Mouse (Mus musculus): ENCODE data around the gene Ebf1. TPM values are rescaled to one million over a fixed set of nuclear protein-coding genes. Genes with fewer than 3 reads are reported as not detected.

The Ebf1 gene
- total and polyA plus RNA-seq, 3 experiments, result 0.04 TPM; not detected in 2

DNA sequence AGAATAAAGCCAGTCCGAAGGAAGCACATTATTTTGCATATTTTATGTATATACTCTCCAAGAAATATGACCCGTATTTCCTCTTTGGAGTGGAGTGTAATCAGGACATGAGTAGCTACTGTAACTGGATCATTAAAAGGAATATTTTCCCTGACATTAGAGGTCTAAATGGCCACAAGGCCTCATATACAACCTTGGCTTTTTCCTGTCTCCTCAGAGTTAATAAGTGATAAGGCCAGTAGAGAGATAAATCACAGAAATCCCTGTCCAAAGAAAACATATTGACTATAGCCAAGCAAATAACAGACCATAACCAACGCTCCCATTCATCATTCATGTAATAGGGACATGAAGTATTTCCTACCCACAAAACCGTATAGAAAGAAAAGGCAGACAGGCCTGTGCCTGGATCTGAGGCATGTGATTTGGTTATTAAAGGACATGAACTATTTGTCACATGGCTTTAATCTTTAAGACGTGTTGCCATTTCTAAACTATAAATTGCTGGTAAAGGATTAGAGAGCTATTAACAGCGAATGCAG lies 315.9 kb downstream of the Ebf1 start:
- no peak for DNase-seq (ENCODE audit: low read depth, low spot score)
- TF ChIP-seq BHLHE40 (IDR thresholded peaks at IDR 0.05; ENCODE audit: borderline replicate concordance, low read depth, low read length) (no peak), GATA1 (IDR thresholded peaks at IDR 0.05; ENCODE audit: low read depth, low read length) (no peak), TAL1 (IDR thresholded peaks at IDR 0.05; ENCODE audit: low read length) (no peak), MYB (IDR thresholded peaks at IDR 0.05; ENCODE audit: low read depth, low read length) (no peak), CHD1 (IDR thresholded peaks at IDR 0.05; ENCODE audit: low read depth, low read length) (no peak), UBTF (IDR thresholded peaks at IDR 0.05; ENCODE audit: borderline replicate concordance, insufficient read depth, low read depth, low read length) (no peak)
- no peaks in the 10 kb centered on the region for H3K36me3 ChIP-seq (ENCODE audit: control insufficient read depth in 1 of 2, insufficient read depth in 2 of 2, low read length in 2 of 2)

DNA sequence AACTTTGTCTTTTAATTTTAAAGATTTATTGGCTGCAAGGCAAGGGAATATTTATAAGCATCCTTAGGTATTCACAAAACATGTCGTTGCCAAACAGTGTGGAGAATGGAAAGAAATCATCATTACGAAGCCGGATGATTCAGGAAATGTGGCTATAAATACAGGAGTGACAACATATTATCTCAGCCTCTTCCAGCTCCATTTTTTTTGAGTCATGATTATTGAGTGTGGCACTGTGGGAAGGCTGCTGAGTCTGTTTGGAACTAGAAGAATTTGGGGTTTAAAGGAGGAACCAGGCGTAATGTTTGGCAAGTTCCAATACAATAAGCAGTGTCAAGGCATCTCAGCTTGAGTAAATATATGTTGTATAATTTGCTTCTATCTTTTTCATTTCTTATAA lies 326.7 kb downstream of the Ebf1 start:
- Histone ChIP-seq H3K4me1 (ENCODE audit: control insufficient read depth in 1 of 2, insufficient read depth in 2 of 2, low read length in 2 of 2) (no peaks in the 10 kb centered on the region), H3K4me3 (ENCODE audit: control insufficient read depth in 1 of 2, insufficient read depth in 1 of 2, low read depth in 2 of 2, low read length in 2 of 2) (no peak overlapping the region), H3K27me3 (ENCODE audit: control insufficient read depth in 1 of 2, insufficient read depth in 2 of 2, low read length in 2 of 2) (no peaks in the 10 kb centered on the region), H3K9me3 (replicated peaks; ENCODE audit: insufficient read depth, low read length) (no peaks in the 10 kb centered on the region), H3K9ac (ENCODE audit: control insufficient read depth, low read depth, low read length, poor library complexity, severe bottlenecking) (no peak overlapping the region), H3K79me2 (ENCODE audit: control insufficient read depth, insufficient read depth, low read length, poor library complexity) (no peaks in the 10 kb centered on the region), H3K27ac (ENCODE audit: control insufficient read depth, low read depth, low read length) (no peak overlapping the region), H3K36me3 (ENCODE audit: control insufficient read depth in 1 of 2, insufficient read depth in 2 of 2, low read length in 2 of 2) (no peaks in the 10 kb centered on the region)
- DNase-seq (ENCODE audit: low read depth, low spot score), result no peak
- TF ChIP-seq MYB (IDR thresholded peaks at IDR 0.05; ENCODE audit: low read depth, low read length), result no peak
- no peak for TF ChIP-seq RAD21 (IDR thresholded peaks at IDR 0.05; ENCODE audit: low read depth, low read length)
- no peak for TF ChIP-seq MAX (IDR thresholded peaks at IDR 0.05; ENCODE audit: low read length)
- no peak for TF ChIP-seq POLR2AphosphoS5 (IDR thresholded peaks at IDR 0.05; ENCODE audit: borderline replicate concordance, low read depth, low read length)
- TF ChIP-seq MAFK (IDR thresholded peaks at IDR 0.05; ENCODE audit: borderline replicate concordance, low read depth, low read length), result no peak
- no peak for TF ChIP-seq JUND (IDR thresholded peaks at IDR 0.05; ENCODE audit: low read depth, low read length)
- TF ChIP-seq USF2 (IDR thresholded peaks at IDR 0.05; ENCODE audit: borderline replicate concordance in 1 of 2, insufficient read depth in 1 of 2, low read depth in 1 of 2, low read length in 2 of 2), result no peak
- TF ChIP-seq ETS1 (IDR thresholded peaks at IDR 0.05; ENCODE audit: low read depth, low read length), result no peak

More for the DNA sequence above, 315.9 kb downstream of the Ebf1 start:
- Histone ChIP-seq H3K27ac (ENCODE audit: control insufficient read depth, low read depth, low read length) (no peak overlapping the region), H3K9me3 (replicated peaks; ENCODE audit: insufficient read depth, low read length) (no peaks in the 10 kb centered on the region), H3K27me3 (ENCODE audit: control insufficient read depth in 1 of 2, insufficient read depth in 2 of 2, low read length in 2 of 2) (no peaks in the 10 kb centered on the region), H3K9ac (ENCODE audit: control insufficient read depth, low read depth, low read length, poor library complexity, severe bottlenecking) (no peak overlapping the region), H3K79me2 (ENCODE audit: control insufficient read depth, insufficient read depth, low read length, poor library complexity) (no peaks in the 10 kb centered on the region), H3K4me3 (ENCODE audit: control insufficient read depth in 1 of 2, insufficient read depth in 1 of 2, low read depth in 2 of 2, low read length in 2 of 2) (no peak overlapping the region), H3K4me1 (ENCODE audit: control insufficient read depth in 1 of 2, insufficient read depth in 2 of 2, low read length in 2 of 2) (no peaks in the 10 kb centered on the region)

- H3K27me3 ChIP-seq (ENCODE audit: control insufficient read depth in 1 of 2, insufficient read depth in 2 of 2, low read length in 2 of 2), result no peaks in the 10 kb centered on the region
- no peaks in the 10 kb centered on the region for H3K36me3 ChIP-seq (ENCODE audit: control insufficient read depth in 1 of 2, insufficient read depth in 2 of 2, low read length in 2 of 2)
- H3K9me3 ChIP-seq (replicated peaks; ENCODE audit: insufficient read depth, low read length), result no peaks in the 10 kb centered on the region
- no peak overlapping the region for H3K27ac ChIP-seq (ENCODE audit: control insufficient read depth, low read depth, low read length)
- no peak for DNase-seq (ENCODE audit: low read depth, low spot score)
- no peak overlapping the region for H3K9ac ChIP-seq (ENCODE audit: control insufficient read depth, low read depth, low read length, poor library complexity, severe bottlenecking)
- H3K4me3 ChIP-seq (ENCODE audit: control insufficient read depth in 1 of 2, insufficient read depth in 1 of 2, low read depth in 2 of 2, low read length in 2 of 2), result no peak overlapping the region
- H3K79me2 ChIP-seq (ENCODE audit: control insufficient read depth, insufficient read depth, low read length, poor library complexity), result no peaks in the 10 kb centered on the region
- no peaks in the 10 kb centered on the region for H3K4me1 ChIP-seq (ENCODE audit: control insufficient read depth in 1 of 2, insufficient read depth in 2 of 2, low read length in 2 of 2)
- TF ChIP-seq GABPA (IDR thresholded peaks at IDR 0.05; ENCODE audit: low read depth, low read length), result no peak
- no peak for TF ChIP-seq E2F4 (IDR thresholded peaks at IDR 0.05; ENCODE audit: borderline replicate concordance, low read depth, low read length)
- no peak for TF ChIP-seq TBP (IDR thresholded peaks at IDR 0.05; ENCODE audit: low read depth, low read length)
- TF ChIP-seq MYB (IDR thresholded peaks at IDR 0.05; ENCODE audit: low read depth, low read length), result no peak
- no peak for TF ChIP-seq MYC (IDR thresholded peaks at IDR 0.05; ENCODE audit: low read depth, low read length)
- TF ChIP-seq EP300 (IDR thresholded peaks at IDR 0.05; ENCODE audit: low read depth in 1 of 2, low read length in 2 of 2), result no peak
- TF ChIP-seq NELFE (IDR thresholded peaks at IDR 0.05; ENCODE audit: low read depth, low read length), result no peak
- no peak for TF ChIP-seq ZC3H11A (IDR thresholded peaks at IDR 0.05; ENCODE audit: low read depth, low read length)
- no peak for TF ChIP-seq JUND (IDR thresholded peaks at IDR 0.05; ENCODE audit: low read depth, low read length)
- no peak for TF ChIP-seq MEF2A (IDR thresholded peaks at IDR 0.05; ENCODE audit: extremely low read depth, insufficient replicate concordance, low read depth, low read length, poor library complexity, severe bottlenecking)
- no peak for TF ChIP-seq KAT2A (conservative IDR thresholded peaks at IDR 0.05; ENCODE audit: low read depth, low read length)
- TF ChIP-seq ETS1 (IDR thresholded peaks at IDR 0.05; ENCODE audit: low read depth, low read length), result no peak
- no peak for TF ChIP-seq RCOR1 (IDR thresholded peaks at IDR 0.05; ENCODE audit: low read depth, low read length)
- no peak for TF ChIP-seq SIN3A (IDR thresholded peaks at IDR 0.05; ENCODE audit: low read length)
- no peak for TF ChIP-seq NRF1 (IDR thresholded peaks at IDR 0.05; ENCODE audit: insufficient read depth, low read depth, low read length, poor library complexity, severe bottlenecking)
- TF ChIP-seq UBTF (IDR thresholded peaks at IDR 0.05; ENCODE audit: borderline replicate concordance, insufficient read depth, low read depth, low read length), result no peak
These were observed 327.3 kb downstream of the Ebf1 start for GRCm38 (mm10) chr11:44944401-44944800.

Data from MEL (cell line).